Mouse (Mus musculus) CD4-positive naive resting alpha-beta T cell, adult 76 days (primary cell): ENCODE measurements around the gene Hist1h4j. TPM values are rescaled to one million over a fixed set of nuclear protein-coding genes. Genes with fewer than 3 reads are reported as not detected.

ENCODE experiments used
- total RNA-seq: library from RNA; stranded (reverse); gene quantifications from one replicate; pipeline ENCODE4 v1.2.4, GENCODE M21; 2023

Gene Hist1h4j
- total RNA-seq, result 8.5 TPM

GRCm38 (mm10) chr13:21734906-21735767 is at the start of gene Hist1h4j:
TSS of gene Hist1h4j (plus strand) at chr13:21735064.

GRCm38 (mm10) chr13:21697811-21698210 is 37.1 kb upstream of the Hist1h4j start, which contains the start of gene Olfr1359:
TSS of gene Olfr1359 (plus strand) at chr13:21698111.

GRCm38 (mm10) chr13:21715864-21716539 is 18.9 kb upstream of the Hist1h4j start, which contains the start of the genes Hist1h2bl and Hist1h2ai:
TSS of gene Hist1h2bl (minus strand) at chr13:21716143.
TSS of gene Hist1h2ai (plus strand) at chr13:21716422.

GRCm38 (mm10) chr13:21717397-21718357 is 17.2 kb upstream of the Hist1h4j start, which contains the start of gene Hist1h3h:
TSS of gene Hist1h3h (plus strand) at chr13:21717659.

GRCm38 (mm10) chr13:21721757-21722372 is 13.0 kb upstream of the Hist1h4j start, which contains the start of gene Hist1h2bm:
TSS of gene Hist1h2bm (plus strand) at chr13:21722044.

GRCm38 (mm10) chr13:21750159-21751017 is 15.5 kb downstream of the Hist1h4j start, which contains the start of gene Hist1h4k:
TSS of gene Hist1h4k (minus strand) at chr13:21750505.

GRCm38 (mm10) chr13:21753524-21754285 is 18.8 kb downstream of the Hist1h4j start, which contains the start of the genes Hist1h2ak and Hist1h2bn:
TSS of gene Hist1h2ak (minus strand) at chr13:21753827.
TSS of gene Hist1h2bn (plus strand) at chr13:21754123.

GRCm38 (mm10) chr13:21779767-21780731 is 45.2 kb downstream of the Hist1h4j start, which contains the start of gene Hist1h1b:
TSS of gene Hist1h1b (minus strand) at chr13:21780625.

GRCm38 (mm10) chr13:21783255-21783617 is 48.4 kb downstream of the Hist1h4j start, which contains the start of gene Hist1h3i:
TSS of gene Hist1h3i (minus strand) at chr13:21783370.

Other genes with a start within 250 kb of the Hist1h4j start
- gene AK157302, start 239.8 kb upstream of the Hist1h4j start, total RNA-seq, result 3.8 TPM
- 15.9 TPM for gene Gm11273, start 233.6 kb upstream of the Hist1h4j start, total RNA-seq
- 8.9 TPM for gene Zkscan8, start 203.9 kb upstream of the Hist1h4j start, total RNA-seq
- gene Olfr1366, start 192.3 kb upstream of the Hist1h4j start, total RNA-seq, result not detected
- gene Olfr1535, start 175.2 kb upstream of the Hist1h4j start, total RNA-seq, result not detected
- not detected for gene Olfr1364, start 153.3 kb upstream of the Hist1h4j start, total RNA-seq
- gene Olfr1362, start 121.0 kb upstream of the Hist1h4j start, total RNA-seq, result not detected
- gene Olfr11, start 92.5 kb upstream of the Hist1h4j start, total RNA-seq, result not detected
- not detected for gene Olfr1361, start 71.7 kb upstream of the Hist1h4j start, total RNA-seq
- not detected for gene Olfr1360, start 57.7 kb upstream of the Hist1h4j start, total RNA-seq
- not detected for gene Olfr1359, start 37.0 kb upstream of the Hist1h4j start, total RNA-seq
- 38.5 TPM for gene Hist1h2bl, start 18.9 kb upstream of the Hist1h4j start, total RNA-seq
- gene Hist1h2ai, start 18.6 kb upstream of the Hist1h4j start, total RNA-seq, result 23.2 TPM
- 51.3 TPM for gene Hist1h3h, start 17.4 kb upstream of the Hist1h4j start, total RNA-seq
- gene Hist1h2bm, start 13.0 kb upstream of the Hist1h4j start, total RNA-seq, result 9.1 TPM
- gene Hist1h4k, start 15.4 kb downstream of the Hist1h4j start, total RNA-seq, result 192 TPM
- gene Hist1h2ak, start 18.8 kb downstream of the Hist1h4j start, total RNA-seq, result 29.1 TPM
- 72.0 TPM for gene Hist1h2bn, start 19.1 kb downstream of the Hist1h4j start, total RNA-seq
- gene Hist1h1b, start 45.6 kb downstream of the Hist1h4j start, total RNA-seq, result 15.4 TPM
- gene Hist1h3i, start 48.3 kb downstream of the Hist1h4j start, total RNA-seq, result 103 TPM
- 12.5 TPM for gene Hist1h2an, start 52.2 kb downstream of the Hist1h4j start, total RNA-seq
- 14.0 TPM for gene Hist1h2bp, start 52.4 kb downstream of the Hist1h4j start, total RNA-seq
- gene Hist1h2bq, start 75.1 kb downstream of the Hist1h4j start, total RNA-seq, result 25.5 TPM
- gene Hist1h2ao, start 75.4 kb downstream of the Hist1h4j start, total RNA-seq, result 52.1 TPM
- gene Hist1h4m, start 76.7 kb downstream of the Hist1h4j start, total RNA-seq, result 202 TPM
- not detected for gene Hist1h4n, start 97.1 kb downstream of the Hist1h4j start, total RNA-seq
- 61.1 TPM for gene Hist1h2ap, start 98.4 kb downstream of the Hist1h4j start, total RNA-seq
- gene Hist1h2br, start 98.7 kb downstream of the Hist1h4j start, total RNA-seq, result 25.7 TPM
- gene Zfp184, start 210.0 kb downstream of the Hist1h4j start, total RNA-seq, result 3.5 TPM
- gene Pom121l2, start 246.1 kb downstream of the Hist1h4j start, total RNA-seq, result not detected